ENCODE assay signal across 9 mouse cellular contexts in genomic region chr12:17176757-17177092, GRCm38 (mm10). TPM values are rescaled to one million over a fixed set of nuclear protein-coding genes. Genes with fewer than 3 reads are reported as not detected.
DNase-seq lines count a peak whose midpoint lies in the region; ATAC-seq and TF ChIP-seq lines count a peak whose summit lies in the region.
"Had no signal": no experiment of that assay in that cellular context is flagged by ENCODE, and none has a peak within 500 bp of the region (broad histone marks: within the 10 kb centered on the region; RNA-seq: fewer than 3 reads in every experiment).

TSS of gene Kcnf1 (minus strand) at chr12:17176888.

- no peak within 1 kb of the TSS for H3K27ac ChIP-seq in kidney, adult 2 months (ENCODE audit: insufficient read depth, low read depth, low read length)
- peak within 1 kb of the TSS; percentile 63 for H3K27ac ChIP-seq in hindbrain, embryonic 15.5 days (replicated peaks)
- no peak within 1 kb of the TSS for H3K27ac ChIP-seq in liver, postnatal 0 days (ENCODE audit: low read depth)

- H3K4me1 ChIP-seq in kidney, adult 2 months (ENCODE audit: control insufficient read depth, insufficient read depth, low read length) = no peaks in the 10 kb centered on the region
- H3K4me1 ChIP-seq in hindbrain, embryonic 15.5 days (replicated peaks) = peaks cover 22% of the 10 kb centered on the region
- H3K4me1 ChIP-seq in liver, postnatal 0 days (ENCODE audit: insufficient read depth) = no peaks in the 10 kb centered on the region

- no peaks in the 10 kb centered on the region for H3K36me3 ChIP-seq in kidney, adult 2 months (ENCODE audit: control insufficient read depth, insufficient read depth, low read length)
- H3K36me3 ChIP-seq in hindbrain, embryonic 15.5 days = no peaks in the 10 kb centered on the region
- H3K36me3 ChIP-seq in liver, postnatal 0 days (replicated peaks; ENCODE audit: insufficient read depth, low read length) = no peaks in the 10 kb centered on the region

- TF ChIP-seq CTCF in kidney, adult 2 months (conservative IDR thresholded peaks at IDR 0.05; ENCODE audit: insufficient read depth, insufficient read length, low read depth, low read length) = no peak
- no peak for TF ChIP-seq CTCF in liver, postnatal 0 days (IDR thresholded peaks at IDR 0.05; ENCODE audit: low read depth)

- no peak for TF ChIP-seq EP300 in liver, postnatal 0 days (IDR thresholded peaks at IDR 0.05; ENCODE audit: low read depth)

- no peak for TF ChIP-seq POLR2A in kidney, adult 2 months (IDR thresholded peaks at IDR 0.05; ENCODE audit: low read depth, low read length)

- H3K4me2 ChIP-seq in hindbrain, embryonic 15.5 days = peak within 1 kb of the TSS; percentile 77
- peak within 1 kb of the TSS; percentile 22; the same call in 1 of the 2 replicates for H3K4me2 ChIP-seq in liver, postnatal 0 days (ENCODE audit: low read depth, low read length)

- peak within 1 kb of the TSS; percentile 57 for H3K9ac ChIP-seq in hindbrain, embryonic 15.5 days
- no peak within 1 kb of the TSS for H3K9ac ChIP-seq in liver, postnatal 0 days (replicated peaks)

- H3K9me3 ChIP-seq in hindbrain, embryonic 15.5 days = no peaks in the 10 kb centered on the region
- no peaks in the 10 kb centered on the region for H3K9me3 ChIP-seq in liver, postnatal 0 days (ENCODE audit: low read length)

- peak; percentile 13 for ATAC-seq in activated CD4-positive, CD25-positive, alpha-beta regulatory T cell, adult 4 months
- ATAC-seq in hindbrain, embryonic 15.5 days (ENCODE audit: low FRiP score, low read depth) = peak; percentile 46
- no peak for ATAC-seq in liver, postnatal 0 days

- no peaks in the 10 kb centered on the region for H3K27me3 ChIP-seq in kidney, adult 2 months (replicated peaks; ENCODE audit: control insufficient read depth, insufficient read depth, low read length)
- H3K27me3 ChIP-seq in hindbrain, embryonic 15.5 days = peaks cover 10% of the 10 kb centered on the region
- peaks cover 25% of the 10 kb centered on the region for H3K27me3 ChIP-seq in liver, postnatal 0 days (ENCODE audit: insufficient read depth, low read length)
- H3K27me3 ChIP-seq: Patski had no signal

- 34% methylated on average over 4 of the region's 4 CpGs for WGBS in kidney, adult 2 months
- WGBS in hindbrain, embryonic 15.5 days = 13% methylated on average over 4 of the region's 4 CpGs
- WGBS in liver, postnatal 0 days (ENCODE audit: insufficient replicate concordance) = 26% methylated on average over 4 of the region's 4 CpGs

- H3K4me3 ChIP-seq in kidney, adult 2 months (ENCODE audit: insufficient read depth, low read depth, low read length) = peak within 1 kb of the TSS; percentile 19; the same call in 1 of the 2 replicates
- peak within 1 kb of the TSS; percentile 48 for H3K4me3 ChIP-seq in hindbrain, embryonic 15.5 days
- H3K4me3 ChIP-seq in liver, postnatal 0 days (ENCODE audit: low read depth, low read length) = no peak within 1 kb of the TSS

- no peak for DNase-seq in kidney, adult 2 months
- DNase-seq in kidney, postnatal 36 days = no peak
- no peak for DNase-seq in liver, postnatal 0 days
- no peak for DNase-seq in urinary bladder, postnatal 14 days (ENCODE audit: low spot score)
- DNase-seq in thymus, postnatal 0 days (ENCODE audit: low spot score) = no peak
- no peak for DNase-seq in kidney, adult 18-20 months

RNA-seq across cellular contexts. Expression of gene Kcnf1, which starts in this region (rescaled TPM):
- polyA plus RNA-seq in kidney, adult 2 months (2012; rRNA removed) = 0.86 and 1.0 TPM in 2 replicates
- polyA plus RNA-seq in activated CD4-positive, CD25-positive, alpha-beta regulatory T cell, adult 4 months (2017; shearing (Covaris generic)) = 1 to 10 TPM in 1 of 2 experiments, under 1 TPM in 1; 0.57 to 1.2 TPM
- polyA plus RNA-seq in hindbrain, embryonic 15.5 days (2015; fragmentation: Nextera tagmentation; extraction: Ambion mirVana) = 4.6 and 5.1 TPM in 2 replicates
- polyA plus RNA-seq in liver, postnatal 0 days (2015; fragmentation: Nextera tagmentation; extraction: Ambion mirVana) = 0.14 and 0.17 TPM in 2 replicates
- polyA plus RNA-seq in thymus, postnatal 0 days (2015; fragmentation: Nextera tagmentation; extraction: Ambion mirVana) = 0.04 TPM in 1 of 2 replicates, not detected in the other
